Mouse (Mus musculus) olfactory bulb, adult 2 months (tissue): ENCODE results near the gene Coro1a. TPM values are rescaled to one million over a fixed set of nuclear protein-coding genes. Genes with fewer than 3 reads are reported as not detected.

Source experiments
- H3K27ac ChIP-seq: fragments of 200-500 bp; 2 replicates; pipeline ENCODE4 v1.5.1; 2012; ENCODE audit warnings: low read depth, low read length; ENCODE audit not compliant: insufficient read depth
- H3K4me1 ChIP-seq: fragments of 200-500 bp; 2 replicates; pipeline ENCODE4 v1.6.1; 2012; ENCODE audit warnings: low read length; ENCODE audit not compliant: control insufficient read depth, insufficient read depth
- H3K4me3 ChIP-seq: fragments of 200-500 bp; 2 replicates; pipeline ENCODE4 v1.5.1; 2012; ENCODE audit warnings: mild to moderate bottlenecking, low read depth, low read length, moderate library complexity; ENCODE audit not compliant: insufficient read depth
- CTCF ChIP-seq: fragments of 200-500 bp; IDR thresholded peaks from 2 replicates; pipeline ENCODE4 v1.5.1; 2012; ENCODE audit warnings: low read depth, mild to moderate bottlenecking, low read length, moderate library complexity; ENCODE audit not compliant: insufficient read depth
- POLR2A ChIP-seq: fragments of 200-500 bp; IDR thresholded peaks from 2 replicates; pipeline ENCODE4 v1.6.1; 2012; ENCODE audit warnings: mild to moderate bottlenecking, low read depth, low read length, moderate library complexity; ENCODE audit not compliant: insufficient read depth
- WGBS: fragments of 180-500 bp; shearing (Covaris S2); methylation state at CpG from one replicate; pipeline ENCODE4 v1.1.7; 2018; 5-methylcytosine and 5-hydroxymethylcytosine counted together
- polyA plus RNA-seq: library from polyadenylated mRNA; stranded (reverse); fragments of >200 nt; gene quantifications from 2 replicates; pipeline ENCODE4 v1.2.4, GENCODE M21; 2012; ENCODE audit warnings: low replicate concordance; ENCODE audit not compliant: missing spikeins, insufficient read depth, insufficient read length

The Coro1a gene
- polyA plus RNA-seq, 1 experiment = 309 TPM

DNA sequence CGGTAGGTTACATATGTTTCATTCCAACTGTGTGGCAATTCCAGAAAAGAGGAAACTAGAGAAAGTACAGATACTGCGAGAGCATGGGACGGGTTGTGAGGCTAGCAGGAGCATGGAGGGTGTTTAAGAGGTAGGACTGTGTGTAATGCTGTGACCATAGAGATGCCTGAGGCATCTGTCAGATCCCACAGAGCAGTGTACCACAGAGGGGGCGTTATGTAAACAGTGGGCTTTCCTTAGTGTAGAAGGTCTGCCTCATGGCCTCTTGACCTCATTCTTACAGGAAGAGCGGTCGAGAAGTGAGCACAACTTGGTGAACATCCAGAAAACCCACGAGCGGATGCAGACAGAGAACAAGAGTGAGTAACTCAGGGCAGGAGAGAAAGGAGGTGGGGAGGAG is 43.9 kb downstream of the Coro1a start:
- no peak overlapping the region for H3K4me3 ChIP-seq
- TF ChIP-seq CTCF = no peak
- no peak for TF ChIP-seq POLR2A
- no peaks in the 10 kb centered on the region for H3K4me1 ChIP-seq
- WGBS = 79% methylated on average over 8 of the region's 8 CpGs
- no peak overlapping the region for H3K27ac ChIP-seq

DNA sequence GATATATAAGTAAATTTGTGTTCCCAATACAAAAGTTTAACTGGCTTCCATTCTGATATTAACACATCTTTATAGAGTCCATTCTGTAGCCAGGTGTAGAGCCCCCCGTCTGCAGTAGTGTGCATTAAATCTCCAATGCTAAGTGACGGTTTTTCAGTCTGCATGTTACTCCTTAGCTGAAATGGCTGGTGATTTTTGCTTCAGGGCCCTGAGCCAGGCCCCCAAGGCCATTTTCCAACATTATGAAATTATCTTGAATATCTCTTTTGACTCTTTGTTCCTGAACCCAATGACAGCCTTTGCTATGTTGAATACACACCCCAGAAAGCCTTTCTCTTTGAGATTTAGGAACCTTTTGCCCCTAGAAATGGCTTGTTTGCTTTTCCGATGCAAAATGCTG is 47.8 kb downstream of the Coro1a start:
- no peak for TF ChIP-seq CTCF
- no peak for TF ChIP-seq POLR2A
- 94% methylated on average over 3 of the region's 3 CpGs for WGBS
- no peak overlapping the region for H3K4me3 ChIP-seq
- H3K27ac ChIP-seq = no peak overlapping the region
- H3K4me1 ChIP-seq = no peaks in the 10 kb centered on the region

DNA sequence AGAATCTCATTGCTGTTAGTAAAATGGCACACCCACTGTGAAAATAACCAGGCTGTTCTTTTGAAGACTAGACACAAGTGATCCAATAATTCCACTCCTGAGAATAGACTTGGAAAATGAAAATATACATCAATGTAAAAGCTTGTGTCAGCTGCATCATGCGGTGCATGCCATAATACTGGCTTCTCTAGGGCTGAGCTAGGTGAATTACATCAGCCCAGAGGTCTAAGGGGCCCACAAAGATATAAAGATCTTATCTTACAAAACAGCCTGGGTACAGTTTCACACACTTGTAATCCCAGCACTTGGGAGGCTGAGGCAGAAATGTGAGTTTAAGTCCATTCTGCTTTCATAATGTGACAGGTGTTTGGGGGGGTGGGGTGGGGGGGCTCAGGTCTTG is 50.1 kb downstream of the Coro1a start:
- H3K4me3 ChIP-seq = no peak overlapping the region
- H3K4me1 ChIP-seq = no peaks in the 10 kb centered on the region
- TF ChIP-seq POLR2A (no peak), CTCF (no peak)
- WGBS = 50% methylated on average over 1 of the region's 1 CpGs
- no peak overlapping the region for H3K27ac ChIP-seq

GRCm38 (mm10) chr7:126655695-126656094 is 51.9 kb downstream of the Coro1a start:
- Histone ChIP-seq H3K4me3 (no peak overlapping the region), H3K27ac (no peak overlapping the region), H3K4me1 (no peaks in the 10 kb centered on the region)
- WGBS = 96% methylated on average over 3 of the region's 3 CpGs
- TF ChIP-seq POLR2A = no peak
- TF ChIP-seq CTCF = no peak

GRCm38 (mm10) chr7:126653991-126654390 is 53.6 kb downstream of the Coro1a start:
- Histone ChIP-seq H3K4me1 (no peaks in the 10 kb centered on the region), H3K27ac (no peak overlapping the region), H3K4me3 (no peak overlapping the region)
- no peak for TF ChIP-seq CTCF
- no peak for TF ChIP-seq POLR2A
- WGBS = 92% methylated on average over 2 of the region's 2 CpGs

DNA sequence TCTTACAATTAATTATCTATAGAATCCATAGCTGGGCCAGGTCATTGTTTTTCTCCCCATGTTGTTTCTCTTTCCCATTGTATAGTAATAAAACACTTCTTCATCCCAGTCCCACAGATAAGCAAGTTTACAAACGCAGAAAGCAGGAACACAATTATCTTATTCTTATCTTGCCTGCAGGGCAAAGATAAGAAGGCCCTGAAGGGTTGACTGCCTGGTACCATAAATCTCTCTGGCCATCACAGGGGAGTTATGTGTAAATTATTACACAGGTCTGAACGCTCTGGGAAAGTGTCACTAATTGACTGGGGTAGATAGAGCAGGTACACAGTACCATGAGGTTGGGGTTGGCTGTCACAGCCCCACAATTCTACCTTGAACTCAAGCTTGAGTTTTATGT is 56.7 kb downstream of the Coro1a start:
- TF ChIP-seq POLR2A = no peak
- TF ChIP-seq CTCF = no peak

More for the DNA sequence above, 56.7 kb downstream of the Coro1a start:
- WGBS = 96% methylated on average over 2 of the region's 2 CpGs
- no peaks in the 10 kb centered on the region for H3K4me1 ChIP-seq
- no peak overlapping the region for H3K27ac ChIP-seq
- no peak overlapping the region for H3K4me3 ChIP-seq

Other genes with a start within 250 kb of the Coro1a start
- not detected in 2 replicates for gene Atp2a1, start 244.7 kb downstream of the Coro1a start, polyA plus RNA-seq
- not detected in 2 replicates for gene Sh2b1, start 232.4 kb downstream of the Coro1a start, polyA plus RNA-seq
- gene Tufm, start 220.4 kb downstream of the Coro1a start, polyA plus RNA-seq = not detected in 2 replicates
- gene Atxn2l, start 204.3 kb downstream of the Coro1a start, polyA plus RNA-seq = 471 TPM in 1 of 2 replicates, not detected in the other
- gene Eif3c, start 141.4 kb downstream of the Coro1a start, polyA plus RNA-seq = 330 TPM in 1 of 2 replicates, not detected in the other
- not detected in 2 replicates for gene Apobr, start 122.8 kb downstream of the Coro1a start, polyA plus RNA-seq
- not detected in 2 replicates for gene Cln3, start 122.0 kb downstream of the Coro1a start, polyA plus RNA-seq
- not detected in 2 replicates for gene Il27, start 112.8 kb downstream of the Coro1a start, polyA plus RNA-seq
- gene Nupr1, start 76.9 kb downstream of the Coro1a start, polyA plus RNA-seq = not detected in 2 replicates
- gene Sgf29, start 58.5 kb downstream of the Coro1a start, polyA plus RNA-seq = not detected in 2 replicates
- not detected in 2 replicates for gene Sult1a1, start 31.4 kb downstream of the Coro1a start, polyA plus RNA-seq
- gene Bola2, start 12.4 kb downstream of the Coro1a start, polyA plus RNA-seq = not detected in 2 replicates
- gene Slx1b, start 12.0 kb downstream of the Coro1a start, polyA plus RNA-seq = not detected in 2 replicates
- 208 and 343 TPM in 2 replicates for gene Mapk3, start 51.8 kb upstream of the Coro1a start, polyA plus RNA-seq
- not detected in 2 replicates for gene Gdpd3, start 58.5 kb upstream of the Coro1a start, polyA plus RNA-seq
- not detected in 2 replicates for gene Ypel3, start 69.2 kb upstream of the Coro1a start, polyA plus RNA-seq
- not detected in 2 replicates for gene Tbx6, start 73.7 kb upstream of the Coro1a start, polyA plus RNA-seq
- not detected in 2 replicates for gene Ppp4c, start 84.7 kb upstream of the Coro1a start, polyA plus RNA-seq
- not detected in 2 replicates for gene Fam57b, start 89.9 kb upstream of the Coro1a start, polyA plus RNA-seq
- gene 4930451I11Rik, start 123.9 kb upstream of the Coro1a start, polyA plus RNA-seq = not detected in 2 replicates
- gene Doc2a, start 139.6 kb upstream of the Coro1a start, polyA plus RNA-seq = not detected in 2 replicates
- not detected in 2 replicates for gene Hirip3, start 154.2 kb upstream of the Coro1a start, polyA plus RNA-seq
- not detected in 2 replicates for gene Ino80e, start 154.6 kb upstream of the Coro1a start, polyA plus RNA-seq
- gene Taok2, start 176.9 kb upstream of the Coro1a start, polyA plus RNA-seq = not detected in 2 replicates
- gene Tmem219, start 215.1 kb upstream of the Coro1a start, polyA plus RNA-seq = not detected in 2 replicates
- not detected in 2 replicates for gene Kctd13, start 221.1 kb upstream of the Coro1a start, polyA plus RNA-seq
- gene Asphd1, start 241.8 kb upstream of the Coro1a start, polyA plus RNA-seq = not detected in 2 replicates
- not detected in 2 replicates for gene Sez6l2, start 242.8 kb upstream of the Coro1a start, polyA plus RNA-seq